Comparison of ENCODE assay signal across 10 mouse cellular contexts in genomic region chr11:117335146-117335545, GRCm38 (mm10).
DNase-seq lines count a peak whose midpoint lies in the region; ATAC-seq and TF ChIP-seq lines count a peak whose summit lies in the region.
"Had no signal": no experiment of that assay in that cellular context is flagged by ENCODE, and none has a peak within 500 bp of the region (broad histone marks: within the 10 kb centered on the region; RNA-seq: fewer than 3 reads in every experiment).

No protein-coding gene starts in this region.

- no peaks in the 10 kb centered on the region for H3K36me3 ChIP-seq in heart, embryonic 15.5 days
- peaks cover 63% of the 10 kb centered on the region for H3K36me3 ChIP-seq in G1E (replicated peaks)
- no peaks in the 10 kb centered on the region for H3K36me3 ChIP-seq in hindbrain, embryonic 15.5 days
- H3K36me3 ChIP-seq in midbrain, embryonic 12.5 days: 0 out of 2 replicates have a peak, but pooled peaks cover 4% of the 10 kb centered on the region

- TF ChIP-seq CTCF in G1E (IDR thresholded peaks at IDR 0.05; ENCODE audit: low read depth, low read length): no peak

- no peak overlapping the region for H3K9ac ChIP-seq in heart, embryonic 15.5 days
- H3K9ac ChIP-seq in hindbrain, embryonic 15.5 days: no peak overlapping the region
- H3K9ac ChIP-seq in midbrain, embryonic 12.5 days (replicated peaks): no peak overlapping the region

- H3K27ac ChIP-seq in heart, embryonic 15.5 days: peak overlapping the region; percentile 79
- no peak overlapping the region; the same call in 1 of the 2 replicates for H3K27ac ChIP-seq in hindbrain, embryonic 15.5 days (replicated peaks)
- no peak overlapping the region for H3K27ac ChIP-seq in midbrain, embryonic 12.5 days (replicated peaks)

- no peaks in the 10 kb centered on the region for H3K27me3 ChIP-seq in heart, embryonic 15.5 days
- no peaks in the 10 kb centered on the region for H3K27me3 ChIP-seq in G1E (ENCODE audit: insufficient read depth, low read length)
- no peaks in the 10 kb centered on the region for H3K27me3 ChIP-seq in hindbrain, embryonic 15.5 days
- no peaks in the 10 kb centered on the region for H3K27me3 ChIP-seq in midbrain, embryonic 12.5 days

- H3K4me1 ChIP-seq in heart, embryonic 15.5 days (replicated peaks): peaks cover 91% of the 10 kb centered on the region
- peaks cover 96% of the 10 kb centered on the region for H3K4me1 ChIP-seq in G1E (ENCODE audit: insufficient read depth, low read depth, low read length)
- H3K4me1 ChIP-seq in hindbrain, embryonic 15.5 days (replicated peaks): peaks cover 78% of the 10 kb centered on the region
- H3K4me1 ChIP-seq in midbrain, embryonic 12.5 days: peaks cover 80% of the 10 kb centered on the region

- H3K9me3 ChIP-seq in heart, embryonic 15.5 days (replicated peaks): no peaks in the 10 kb centered on the region
- H3K9me3 ChIP-seq in G1E (replicated peaks): no peaks in the 10 kb centered on the region
- H3K9me3 ChIP-seq in hindbrain, embryonic 15.5 days: no peaks in the 10 kb centered on the region
- no peaks in the 10 kb centered on the region for H3K9me3 ChIP-seq in midbrain, embryonic 12.5 days

- ATAC-seq in heart, embryonic 15.5 days (replicated peaks; ENCODE audit: insufficient number of reproducible peaks, insufficient read depth, low FRiP score, low read depth): no peak
- ATAC-seq in G1E (ENCODE audit: extremely low read depth, insufficient number of reproducible peaks, low FRiP score, poor library complexity, severe bottlenecking): no peak
- ATAC-seq in hindbrain, embryonic 15.5 days (ENCODE audit: low FRiP score, low read depth): no peak
- ATAC-seq in midbrain, embryonic 12.5 days (ENCODE audit: low FRiP score, low read depth): no peak

- DNase-seq in heart, adult 11 months: no peak
- no peak for DNase-seq in G1E (ENCODE audit: low spot score)
- no peak for DNase-seq in layer of hippocampus, adult 9-11 months
- DNase-seq in left cerebral cortex, adult 8-10 months (ENCODE audit: low spot score in 2 of 2): no peak
- DNase-seq in kidney, postnatal 14 days: no peak
- DNase-seq: kidney, postnatal 25 days had no signal

- no peak overlapping the region for H3K4me3 ChIP-seq in heart, embryonic 15.5 days
- peak overlapping the region; percentile 75; the same call in 1 of the 2 replicates for H3K4me3 ChIP-seq in G1E (ENCODE audit: low read depth, low read length)
- no peak overlapping the region for H3K4me3 ChIP-seq in hindbrain, embryonic 15.5 days
- no peak overlapping the region for H3K4me3 ChIP-seq in midbrain, embryonic 12.5 days
- H3K4me3 ChIP-seq: myocyte had no signal

- peak overlapping the region; percentile 94; the same call in 1 of the 2 replicates for H3K4me2 ChIP-seq in heart, embryonic 15.5 days
- peak overlapping the region; percentile 67; the same call in 1 of the 2 replicates for H3K4me2 ChIP-seq in hindbrain, embryonic 15.5 days
- peak overlapping the region; percentile 71 for H3K4me2 ChIP-seq in midbrain, embryonic 12.5 days (replicated peaks)

- WGBS in heart, embryonic 15.5 days: 78% methylated on average over 2 of the region's 2 CpGs
- 91% methylated on average over 2 of the region's 2 CpGs for WGBS in hindbrain, embryonic 15.5 days
- 95% methylated on average over 2 of the region's 2 CpGs for WGBS in midbrain, embryonic 12.5 days
